Mouse (Mus musculus) limb, embryonic 13.5 days (tissue): ENCODE measurements around the gene Tmpo. TPM values are rescaled to one million over a fixed set of nuclear protein-coding genes. Genes with fewer than 3 reads are reported as not detected.

ENCODE experiments used
- polyA plus RNA-seq: library from polyadenylated mRNA; unstranded; fragments of >200 nt; fragmentation: Nextera tagmentation; extraction: Ambion mirVana; gene quantifications from 2 replicates; pipeline ENCODE4 v1.2.1, GENCODE M21; 2015

Gene Tmpo
- polyA plus RNA-seq, 1 experiment from 2014 or later, result 273 TPM

Other genes with a start within 250 kb of the Tmpo start
- gene Apaf1, start 98.5 kb downstream of the Tmpo start, polyA plus RNA-seq, result 29.5 and 31.8 TPM in 2 replicates
- 70.3 and 70.6 TPM in 2 replicates for gene Ikbip, start 98.4 kb downstream of the Tmpo start, polyA plus RNA-seq
- gene Slc25a3, start 57.3 kb downstream of the Tmpo start, polyA plus RNA-seq, result 447 and 448 TPM in 2 replicates